Mouse (Mus musculus) liver, postnatal 0 days (tissue): Measurements from ENCODE around the gene Bpifb6. TPM values are rescaled to one million over a fixed set of nuclear protein-coding genes. Genes with fewer than 3 reads are reported as not detected.
A peak's percentile ranks its signal among the peaks of the same experiment; 100 is the strongest.

Experiments
- ATAC-seq: fragments of 200-750 bp; cut with Nextera tagmentation; 2 replicates; pipeline ENCODE4 v1.8.0; 2017; ENCODE audit warnings: mild to moderate bottlenecking, moderate library complexity
- DNase-seq: peaks from one replicate; pipeline ENCODE4 v3.0.0-alpha.2; 2016
- H3K27ac ChIP-seq: fragments of 300-500 bp; sonication (generic); 2 replicates; pipeline ENCODE4 v1.5.1; 2014; ENCODE audit warnings: antibody characterized with exemption, moderate library complexity, mild to moderate bottlenecking, low read depth
- H3K27me3 ChIP-seq: fragments of 300-500 bp; sonication (generic); 2 replicates; pipeline ENCODE4 v1.6.1; 2014; ENCODE audit warnings: low read length, control low read depth, mixed read lengths; ENCODE audit not compliant: insufficient read depth
- H3K36me3 ChIP-seq: fragments of 300-500 bp; sonication (generic); replicated peaks from 2 replicates; pipeline ENCODE4 v1.6.1; 2014; ENCODE audit warnings: mild to moderate bottlenecking, control low read depth, low read length, moderate library complexity, mixed read lengths; ENCODE audit not compliant: insufficient read depth
- H3K4me1 ChIP-seq: fragments of 300-500 bp; sonication (generic); 2 replicates; pipeline ENCODE4 v1.6.1; 2014; ENCODE audit warnings: antibody characterized with exemption, mild to moderate bottlenecking, control low read depth; ENCODE audit not compliant: insufficient read depth
- H3K4me2 ChIP-seq: fragments of 300-500 bp; sonication (generic); 2 replicates; pipeline ENCODE4 v1.6.1; 2014; ENCODE audit warnings: low read depth, mild to moderate bottlenecking, low read length, moderate library complexity, mixed read lengths
- H3K4me3 ChIP-seq: fragments of 300-500 bp; sonication (generic); 2 replicates; pipeline ENCODE4 v1.5.1; 2014; ENCODE audit warnings: low read depth, low read length
- H3K9ac ChIP-seq: fragments of 300-500 bp; sonication (generic); replicated peaks from 2 replicates; pipeline ENCODE4 v1.6.1; 2014; ENCODE audit warnings: mild to moderate bottlenecking, moderate library complexity
- H3K9me3 ChIP-seq: fragments of 300-500 bp; sonication (generic); 2 replicates; pipeline ENCODE4 v1.6.1; 2016; ENCODE audit warnings: mild to moderate bottlenecking, control low read depth, low read length, mixed read lengths
- CTCF ChIP-seq: sonication (generic); IDR thresholded peaks from 2 replicates; pipeline ENCODE4 v1.5.1; 2016; ENCODE audit warnings: antibody characterized with exemption, low read depth
- EP300 ChIP-seq: IDR thresholded peaks from 2 replicates; pipeline ENCODE4 v1.6.1; 2016; ENCODE audit warnings: antibody characterized with exemption, low read depth, mild to moderate bottlenecking
- WGBS: fragments of 180-500 bp; shearing (Covaris S2); extraction: QIAGEN DNeasy Blood & Tissue Kit; methylation state at CpG from one replicate; pipeline ENCODE4 v1.1.7; 2014; ENCODE audit not compliant: insufficient replicate concordance; 5-methylcytosine and 5-hydroxymethylcytosine counted together
- polyA plus RNA-seq: library from polyadenylated mRNA; unstranded; fragments of >200 nt; fragmentation: Nextera tagmentation; extraction: Ambion mirVana; gene quantifications from 2 replicates; pipeline ENCODE4 v1.2.1, GENCODE M21; 2015

The Bpifb6 gene
- polyA plus RNA-seq, 1 experiment from 2014 or later = not detected

- no peaks in the 10 kb centered on the region for H3K4me1 ChIP-seq
- no peak overlapping the region for H3K4me2 ChIP-seq
- no peak overlapping the region for H3K9ac ChIP-seq
- no peaks in the 10 kb centered on the region for H3K36me3 ChIP-seq
- no peaks in the 10 kb centered on the region for H3K9me3 ChIP-seq
- WGBS = 76% methylated on average over 6 of the region's 6 CpGs
- H3K4me3 ChIP-seq = no peak overlapping the region
- ATAC-seq (no peak), DNase-seq (no peak)
- no peak overlapping the region for H3K27ac ChIP-seq
- TF ChIP-seq EP300 (no peak), CTCF (no peak)
- H3K27me3 ChIP-seq = no peaks in the 10 kb centered on the region
Observed at GRCm38 (mm10) chr2:153921246-153921645, 21.1 kb downstream of the Bpifb6 start.

GRCm38 (mm10) chr2:153929871-153930413, 29.8 kb downstream of the Bpifb6 start:
- WGBS = 32% methylated on average over 3 of the region's 3 CpGs
- H3K4me2 ChIP-seq = no peak overlapping the region
- 0 out of 2 replicates have a peak, but pooled peaks cover 2% of the 10 kb centered on the region for H3K27me3 ChIP-seq
- no peaks in the 10 kb centered on the region for H3K9me3 ChIP-seq
- H3K4me1 ChIP-seq = no peaks in the 10 kb centered on the region
- no peak overlapping the region for H3K27ac ChIP-seq
- TF ChIP-seq EP300 (no peak), CTCF (peak; percentile 94)
- ATAC-seq (no peak), DNase-seq (peak; percentile 71)
- H3K4me3 ChIP-seq = no peak overlapping the region
- H3K9ac ChIP-seq = no peak overlapping the region
- no peaks in the 10 kb centered on the region for H3K36me3 ChIP-seq

GRCm38 (mm10) chr2:153931125-153931524, 30.9 kb downstream of the Bpifb6 start:
- Histone ChIP-seq H3K27me3 (0 out of 2 replicates have a peak, but pooled peaks cover 2% of the 10 kb centered on the region), H3K36me3 (no peaks in the 10 kb centered on the region), H3K4me3 (no peak overlapping the region), H3K4me2 (no peak overlapping the region), H3K4me1 (no peaks in the 10 kb centered on the region), H3K9me3 (no peaks in the 10 kb centered on the region), H3K27ac (no peak overlapping the region), H3K9ac (no peak overlapping the region)
- DNase-seq (no peak), ATAC-seq (no peak)
- 75% methylated on average over 6 of the region's 6 CpGs for WGBS
- TF ChIP-seq CTCF (no peak), EP300 (no peak)

- H3K4me1 ChIP-seq = no peaks in the 10 kb centered on the region
- DNase-seq (no peak), ATAC-seq (no peak)
- 0 out of 2 replicates have a peak, but pooled peaks cover 2% of the 10 kb centered on the region for H3K27me3 ChIP-seq
- no peaks in the 10 kb centered on the region for H3K36me3 ChIP-seq
- no peak overlapping the region for H3K27ac ChIP-seq
- H3K4me3 ChIP-seq = no peak overlapping the region
- no peaks in the 10 kb centered on the region for H3K9me3 ChIP-seq
- TF ChIP-seq EP300 (no peak), CTCF (no peak)
- H3K9ac ChIP-seq = no peak overlapping the region
- 67% methylated on average over 6 of the region's 6 CpGs for WGBS
- no peak overlapping the region for H3K4me2 ChIP-seq
Observed at GRCm38 (mm10) chr2:153933311-153933710, 33.1 kb downstream of the Bpifb6 start.

- WGBS = 79% methylated on average over 6 of the region's 6 CpGs
- no peak for ATAC-seq
Observed at GRCm38 (mm10) chr2:153935348-153935747, 35.2 kb downstream of the Bpifb6 start.

GRCm38 (mm10) chr2:153937843-153938242, 37.7 kb downstream of the Bpifb6 start, which contains the start of gene Bpifb4:
Gene Bpifb4 (plus strand): TSS chr2:153938212.
- ATAC-seq = no peak
- no peak within 1 kb of the TSS for H3K27ac ChIP-seq
- DNase-seq = no peak
- no peaks in the 10 kb centered on the region for H3K4me1 ChIP-seq
- no peak within 1 kb of the TSS for H3K4me3 ChIP-seq
- H3K9me3 ChIP-seq = no peaks in the 10 kb centered on the region
- TF ChIP-seq EP300 (no peak), CTCF (no peak)
- 35% methylated on average over 5 of the region's 5 CpGs for WGBS
- 0 out of 2 replicates have a peak, but pooled peaks cover 2% of the 10 kb centered on the region for H3K27me3 ChIP-seq
- no peak within 1 kb of the TSS for H3K9ac ChIP-seq
- H3K4me2 ChIP-seq = no peak within 1 kb of the TSS
- no peaks in the 10 kb centered on the region for H3K36me3 ChIP-seq

More at GRCm38 (mm10) chr2:153935348-153935747, 35.2 kb downstream of the Bpifb6 start:
- H3K4me2 ChIP-seq = no peak overlapping the region
- H3K4me1 ChIP-seq = no peaks in the 10 kb centered on the region
- H3K9me3 ChIP-seq = no peaks in the 10 kb centered on the region
- H3K9ac ChIP-seq = no peak overlapping the region
- no peak overlapping the region for H3K27ac ChIP-seq
- TF ChIP-seq CTCF = 0 out of 2 replicates have a peak, but pooled peaks have one; percentile 15
- TF ChIP-seq EP300 = no peak
- no peak for DNase-seq
- no peak overlapping the region for H3K4me3 ChIP-seq
- 0 out of 2 replicates have a peak, but pooled peaks cover 2% of the 10 kb centered on the region for H3K27me3 ChIP-seq
- H3K36me3 ChIP-seq = no peaks in the 10 kb centered on the region
